Mouse (Mus musculus) ES-E14 (cell line): Measurements from ENCODE around the gene Fndc7. TPM values are rescaled to one million over a fixed set of nuclear protein-coding genes. Genes with fewer than 3 reads are reported as not detected.

Source experiments
- DNase-seq: peaks from one replicate; pipeline ENCODE4 v3.0.0-alpha.2; 2013; ENCODE audit warnings: low read depth, low spot score
- H3K27ac ChIP-seq: 2 replicates; pipeline ENCODE4 v1.5.1; 2012; ENCODE audit warnings: low read depth, mild to moderate bottlenecking, low read length, moderate library complexity, mixed read lengths; ENCODE audit not compliant: poor library complexity, insufficient read depth, severe bottlenecking
- H3K36me3 ChIP-seq: 2 replicates; pipeline ENCODE4 v1.6.1; 2012; ENCODE audit warnings: mild to moderate bottlenecking, low read length, moderate library complexity, mixed read lengths; ENCODE audit not compliant: control insufficient read depth, poor library complexity, insufficient read depth, severe bottlenecking
- H3K4me1 ChIP-seq, 2 experiments: fragments of 150-350 bp in 1 of 2; sonication (generic) in 1 of 2; 2 replicates each; pipeline ENCODE4 v1.6.1; 2012; ENCODE audit warnings: low read length in 2 of 2, mild to moderate bottlenecking in 1 of 2, mixed read lengths in 1 of 2; ENCODE audit not compliant: control insufficient read depth in 2 of 2, insufficient read depth in 2 of 2, poor library complexity in 1 of 2
- H3K4me3 ChIP-seq, 2 experiments: fragments of 150-350 bp in 1 of 2; sonication (generic) in 1 of 2; 2 replicates each; pipeline ENCODE4 v1.5.1; 2012; ENCODE audit warnings: low read length in 2 of 2, low read depth in 1 of 2, mild to moderate bottlenecking in 1 of 2, mixed read lengths in 1 of 2; ENCODE audit not compliant: insufficient read depth in 1 of 2, poor library complexity in 1 of 2, severe bottlenecking in 1 of 2
- H3K9ac ChIP-seq: 2 replicates; pipeline ENCODE4 v1.6.1; 2012; ENCODE audit warnings: low read depth, mild to moderate bottlenecking, low read length, mixed read lengths; ENCODE audit not compliant: poor library complexity, insufficient read depth, severe bottlenecking
- H3K9me3 ChIP-seq: fragments of 150-350 bp; sonication (generic); 2 replicates; pipeline ENCODE4 v1.6.1; 2012; ENCODE audit warnings: low read depth, mild to moderate bottlenecking, low read length; ENCODE audit not compliant: control insufficient read depth, insufficient read depth
- CHD2 ChIP-seq: IDR thresholded peaks from 2 replicates; pipeline ENCODE4 v1.6.1; 2014; ENCODE audit warnings: mild to moderate bottlenecking, low read depth, low read length, inconsistent platforms
- HCFC1 ChIP-seq: IDR thresholded peaks from 2 replicates; pipeline ENCODE4 v1.6.1; 2012; ENCODE audit warnings: low read length, inconsistent platforms, borderline replicate concordance; ENCODE audit not compliant: insufficient read depth
- MAFK ChIP-seq: IDR thresholded peaks from 2 replicates; pipeline ENCODE4 v1.6.1; 2014; ENCODE audit warnings: mild to moderate bottlenecking, low read depth, low read length, inconsistent platforms; ENCODE audit not compliant: insufficient read depth
- ZC3H11A ChIP-seq: IDR thresholded peaks from 2 replicates; pipeline ENCODE4 v1.6.1; 2012; ENCODE audit warnings: low read depth, mild to moderate bottlenecking, inconsistent platforms, low read length, borderline replicate concordance
- ZNF384 ChIP-seq: IDR thresholded peaks from 2 replicates; pipeline ENCODE4 v1.6.1; 2012; ENCODE audit warnings: low read depth, low read length, inconsistent platforms
- in situ Hi-C, 2 experiments: fragments of 600-800 bp; cut with MboI; formaldehyde crosslinking; loops; one replicate each; pipeline ENCODE4 v1.15.1; 2025; ENCODE audit warnings: low sequenced_read_pairs in 2 of 2, inconsistent platforms in 1 of 2; ENCODE audit not compliant: unreplicated experiment in 2 of 2
- total RNA-seq: library from RNA; depleted of rRNA; stranded (reverse); fragments of 300-350 nt; gene quantifications from 2 replicates; pipeline ENCODE4 v1.2.3, GENCODE M21; 2012

Fndc7 gene
- total RNA-seq, 1 experiment, result 0.09 TPM

- Histone ChIP-seq H3K9me3 (no peaks in the 10 kb centered on the region), H3K36me3 (no peaks in the 10 kb centered on the region), H3K27ac (no peak overlapping the region), H3K4me3 (no peak overlapping the region), H3K4me1 (0 out of 4 replicates have a peak, but pooled peaks cover 0 to under 1% of the 10 kb centered on the region in 2 experiments), H3K9ac (no peak overlapping the region)
- DNase-seq, result no peak
- TF ChIP-seq MAFK, result no peak
- no peak for TF ChIP-seq HCFC1
- TF ChIP-seq ZC3H11A, result no peak
- no peak for TF ChIP-seq CHD2
- in situ Hi-C loops, result no loop called here
Measured at GRCm38 (mm10) chr3:108844521-108844920, 45.3 kb downstream of the Fndc7 start.

GRCm38 (mm10) chr3:108844026-108844425, 45.8 kb downstream of the Fndc7 start:
- Histone ChIP-seq H3K36me3 (no peaks in the 10 kb centered on the region), H3K4me3 (no peak overlapping the region), H3K9me3 (no peaks in the 10 kb centered on the region), H3K27ac (no peak overlapping the region), H3K4me1 (0 out of 4 replicates have a peak, but pooled peaks cover 0 to 2% of the 10 kb centered on the region in 2 experiments), H3K9ac (no peak overlapping the region)
- no peak for DNase-seq
- in situ Hi-C loops, result no loop called here
- TF ChIP-seq CHD2 (no peak), HCFC1 (no peak), ZNF384 (no peak), ZC3H11A (no peak), MAFK (no peak)

- Histone ChIP-seq H3K9ac (no peak overlapping the region), H3K4me3 (no peak overlapping the region), H3K9me3 (no peaks in the 10 kb centered on the region), H3K4me1 (0 out of 4 replicates have a peak, but pooled peaks cover 0 to 2% of the 10 kb centered on the region in 2 experiments), H3K36me3 (no peaks in the 10 kb centered on the region; the same call in 1 of the 2 replicates), H3K27ac (no peak overlapping the region)
- no peak for TF ChIP-seq CHD2
- TF ChIP-seq MAFK, result no peak
- no peak for TF ChIP-seq ZC3H11A
- TF ChIP-seq ZNF384, result no peak
- TF ChIP-seq HCFC1, result no peak
- in situ Hi-C loops, result no loop called here
- DNase-seq, result no peak
Measured at GRCm38 (mm10) chr3:108840716-108841054, 49.1 kb downstream of the Fndc7 start.

GRCm38 (mm10) chr3:108840000-108840715, 49.6 kb downstream of the Fndc7 start, which contains the start of gene Stxbp3:
Gene Stxbp3 (minus strand): TSS chr3:108840526.
- Histone ChIP-seq H3K9me3 (no peaks in the 10 kb centered on the region), H3K4me1 (0 out of 4 replicates have a peak, but pooled peaks cover 0 to 2% of the 10 kb centered on the region in 2 experiments), H3K27ac (no peak within 1 kb of the TSS), H3K36me3 (no peaks in the 10 kb centered on the region; the same call in 1 of the 2 replicates), H3K4me3 (peak within 1 kb of the TSS; percentile 91 to 98), H3K9ac (peak within 1 kb of the TSS; percentile 83)
- in situ Hi-C loops, result no loop called here
- TF ChIP-seq CHD2, result no peak; the same call in 1 of the 2 replicates
- TF ChIP-seq HCFC1, result peak; percentile 52; the same call in 1 of the 2 replicates
- DNase-seq, result peak; percentile 95
